Mouse (Mus musculus) cerebellum, adult 2 months (tissue): ENCODE results near the gene Ifitm10.
A peak's percentile ranks its signal among the peaks of the same experiment; 100 is the strongest.

Experiments
- CTCF ChIP-seq: fragments of 200-500 bp; IDR thresholded peaks from 2 replicates; pipeline ENCODE4 v1.5.1; 2011; ENCODE audit warnings: low read depth, mild to moderate bottlenecking, control low read depth, low read length, moderate library complexity, borderline replicate concordance; ENCODE audit not compliant: insufficient read depth
- POLR2A ChIP-seq: fragments of 200-500 bp; IDR thresholded peaks from 2 replicates; pipeline ENCODE4 v1.6.1; 2011; ENCODE audit warnings: low read length, control low read depth, borderline replicate concordance; ENCODE audit not compliant: insufficient read depth

- TF ChIP-seq CTCF, result peak; percentile 77
- TF ChIP-seq POLR2A, result no peak
Measured at GRCm38 (mm10) chr7:142316558-142316957, 57.0 kb downstream of the Ifitm10 start.
